Mouse (Mus musculus) right cerebral cortex, postnatal 14 days (tissue): ENCODE measurements around the gene Fga.
A peak's percentile ranks its signal among the peaks of the same experiment; 100 is the strongest.

Source experiments
- DNase-seq: peaks from one replicate; pipeline ENCODE4 v3.0.0; 2022

The Fga gene

DNA sequence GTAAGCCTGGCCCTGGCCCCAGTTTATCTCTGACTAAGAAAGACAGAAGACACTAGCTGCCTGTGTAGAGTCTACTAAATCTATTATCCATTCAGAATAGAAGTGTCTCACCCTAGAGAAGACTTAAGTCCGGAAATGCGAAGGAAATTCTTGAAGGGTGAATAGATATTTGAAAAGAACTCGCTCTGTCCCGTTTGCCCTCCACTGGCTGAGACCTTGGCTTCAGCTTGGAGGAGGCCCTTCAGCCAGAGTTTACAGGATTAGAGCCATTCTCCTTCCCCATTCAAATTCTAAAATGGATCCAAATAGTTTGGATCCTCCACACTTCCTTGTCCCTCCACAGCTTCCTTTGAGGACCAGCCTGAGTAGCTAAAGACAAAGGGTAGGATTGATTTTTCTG is 4.5 kb downstream of the Fga start:
- DNase-seq: no peak

DNA sequence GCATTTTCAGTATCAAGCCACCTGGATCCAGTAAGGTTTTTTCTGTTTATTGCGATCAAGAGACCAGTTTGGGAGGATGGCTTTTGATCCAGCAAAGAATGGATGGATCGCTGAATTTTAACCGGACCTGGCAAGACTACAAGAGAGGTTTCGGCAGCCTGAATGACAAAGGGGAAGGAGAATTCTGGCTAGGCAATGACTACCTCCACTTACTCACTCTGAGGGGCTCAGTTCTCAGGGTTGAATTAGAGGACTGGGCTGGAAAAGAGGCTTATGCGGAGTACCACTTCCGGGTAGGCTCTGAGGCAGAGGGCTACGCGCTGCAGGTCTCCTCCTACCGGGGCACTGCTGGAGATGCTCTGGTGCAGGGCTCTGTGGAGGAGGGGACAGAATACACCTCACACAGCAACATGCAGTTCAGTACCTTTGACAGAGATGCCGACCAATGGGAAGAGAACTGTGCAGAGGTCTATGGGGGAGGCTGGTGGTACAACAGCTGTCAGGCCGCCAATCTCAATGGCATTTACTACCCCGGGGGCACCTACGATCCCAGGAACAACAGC is 7.0 kb downstream of the Fga start:
- no peak for DNase-seq

DNA sequence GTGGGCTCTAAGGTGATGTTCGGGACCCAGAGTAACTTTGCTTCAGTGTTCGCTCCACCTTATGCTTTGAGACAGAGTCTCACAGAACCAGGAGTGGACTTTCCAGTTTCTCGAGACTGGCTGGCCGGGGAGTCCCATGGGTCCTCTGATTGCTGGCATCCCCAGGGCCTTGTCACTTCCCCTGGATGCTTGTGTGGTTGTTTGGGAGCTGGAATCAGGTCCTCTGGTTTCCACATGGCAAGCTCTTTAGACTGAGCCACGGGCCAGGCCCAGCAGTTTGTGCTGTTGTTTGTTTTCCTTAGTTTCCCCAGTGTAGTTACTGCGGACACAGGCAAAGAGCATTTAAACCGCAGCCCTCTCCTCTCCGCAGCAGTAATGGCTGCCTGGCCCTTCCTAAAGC is 7.9 kb downstream of the Fga start:
- no peak for DNase-seq

DNA sequence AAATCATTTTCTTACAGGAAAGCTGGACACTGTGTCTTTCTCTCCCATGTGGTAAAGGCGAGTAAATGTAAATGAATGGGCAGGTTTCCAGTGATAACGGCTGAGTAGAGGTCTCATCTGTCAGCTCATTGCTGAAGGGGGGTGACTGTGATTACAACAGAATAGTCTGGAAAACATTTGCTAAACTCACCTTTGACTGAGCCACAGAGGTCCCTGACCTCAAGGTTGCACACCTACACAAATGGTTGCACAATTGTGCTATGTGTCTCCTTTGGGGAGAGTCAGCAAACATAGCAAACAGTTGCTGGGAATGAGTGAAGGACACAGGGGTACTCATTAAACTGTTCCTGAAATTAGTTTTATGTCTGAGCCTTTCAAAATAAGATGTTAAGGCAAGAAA is 13.0 kb downstream of the Fga start:
- no peak for DNase-seq

DNA sequence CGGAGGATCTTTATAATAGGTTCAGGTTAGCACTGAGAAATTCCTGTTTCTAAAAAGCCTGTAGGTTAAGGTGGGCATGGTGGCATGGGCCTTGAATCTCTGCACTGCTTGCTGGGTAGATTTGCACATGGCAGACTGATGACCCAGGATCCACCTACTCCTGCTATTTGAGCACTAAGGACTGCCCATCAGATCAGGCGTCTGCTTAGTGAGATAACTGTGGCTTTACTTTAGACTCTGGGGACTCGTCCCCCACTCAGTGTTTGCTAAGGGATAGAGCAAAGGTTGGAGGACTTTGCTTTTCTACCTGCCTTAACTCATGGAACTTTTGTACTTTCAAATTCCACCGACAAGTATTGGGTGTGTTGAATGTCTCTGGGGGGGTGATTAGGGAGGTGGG is 13.8 kb downstream of the Fga start:
- no peak for DNase-seq

DNA sequence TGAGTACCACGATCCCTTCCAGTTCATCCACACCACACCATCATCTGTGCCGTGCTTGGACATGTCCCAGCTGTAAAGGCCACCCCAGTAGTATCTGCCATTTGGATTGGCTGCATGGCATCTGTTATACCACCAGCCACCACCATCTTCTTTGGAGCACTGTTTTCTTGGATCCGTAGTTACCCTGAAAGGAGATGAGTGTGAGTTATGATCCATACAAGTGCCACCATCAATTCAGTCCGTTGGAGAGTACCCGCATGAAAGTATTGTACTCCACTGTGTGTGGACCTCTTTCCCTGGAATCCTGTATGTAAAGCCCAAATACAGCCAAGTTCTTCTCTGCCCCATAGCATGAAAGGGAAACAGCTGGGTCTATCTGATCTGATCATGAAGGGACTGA is 16.6 kb downstream of the Fga start:
- no peak for DNase-seq

DNA sequence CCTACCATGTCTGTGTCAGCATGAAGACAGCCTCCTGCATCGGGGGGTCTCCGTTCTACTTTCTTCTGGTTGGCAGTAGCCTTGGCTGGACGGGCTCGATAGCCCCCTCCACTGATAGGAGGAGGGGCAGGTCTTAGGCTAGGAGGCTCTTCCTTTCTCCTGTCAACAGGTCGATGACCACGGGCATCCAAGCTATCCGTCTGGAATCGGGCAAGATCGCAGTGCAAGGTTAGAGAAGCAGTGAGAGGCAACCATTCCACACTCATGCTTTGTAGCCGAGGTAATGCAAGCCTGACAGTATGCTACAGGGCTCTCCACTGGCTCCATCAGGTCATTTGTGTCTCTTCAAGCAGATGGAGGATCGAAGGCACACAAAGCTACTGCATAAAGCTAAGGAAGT is 20.8 kb downstream of the Fga start:
- DNase-seq: no peak

DNA sequence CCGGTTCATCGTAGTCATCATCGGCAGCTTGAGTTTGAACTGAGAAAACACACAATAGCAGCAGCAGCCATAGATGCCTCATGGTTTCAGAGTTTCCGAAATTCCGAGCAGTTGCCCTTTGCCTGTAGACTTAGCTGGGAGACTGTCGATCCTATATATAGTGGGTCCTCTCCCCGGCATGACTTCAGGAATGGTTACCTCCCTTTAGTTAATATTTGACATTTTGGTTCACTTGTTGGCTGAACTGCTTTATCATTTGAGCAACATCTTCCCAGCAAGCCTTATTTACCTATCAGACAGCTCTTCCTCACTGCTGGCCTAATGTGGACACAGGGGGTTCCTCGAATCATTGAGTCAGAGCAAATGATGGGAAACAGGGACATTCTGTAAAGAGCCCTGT is 23.8 kb downstream of the Fga start, which contains the start of gene Fgb:
Fgb (minus strand) TSS at position 184 of the 400 bp plus-strand sequence.
- no peak for DNase-seq

DNA sequence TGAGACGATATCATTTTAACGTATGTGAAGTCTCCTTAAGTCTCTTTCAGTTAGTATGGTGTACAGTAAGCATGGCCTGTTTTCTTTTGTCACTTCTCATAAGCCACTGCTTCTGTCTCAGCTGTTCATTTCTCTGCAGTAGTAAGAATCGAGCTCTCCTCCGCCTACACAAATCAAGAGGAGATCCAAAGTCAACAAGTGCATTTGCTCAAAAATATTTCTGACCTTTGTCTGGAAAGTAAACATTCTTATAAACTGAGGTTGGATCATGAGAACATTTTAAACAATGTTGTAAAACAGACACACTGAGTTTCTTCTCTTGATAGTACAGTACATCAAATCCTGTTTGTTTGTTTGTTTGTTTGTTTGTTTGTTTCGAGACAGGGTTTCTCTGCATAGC is 24.8 kb downstream of the Fga start:
- DNase-seq: no peak

DNA sequence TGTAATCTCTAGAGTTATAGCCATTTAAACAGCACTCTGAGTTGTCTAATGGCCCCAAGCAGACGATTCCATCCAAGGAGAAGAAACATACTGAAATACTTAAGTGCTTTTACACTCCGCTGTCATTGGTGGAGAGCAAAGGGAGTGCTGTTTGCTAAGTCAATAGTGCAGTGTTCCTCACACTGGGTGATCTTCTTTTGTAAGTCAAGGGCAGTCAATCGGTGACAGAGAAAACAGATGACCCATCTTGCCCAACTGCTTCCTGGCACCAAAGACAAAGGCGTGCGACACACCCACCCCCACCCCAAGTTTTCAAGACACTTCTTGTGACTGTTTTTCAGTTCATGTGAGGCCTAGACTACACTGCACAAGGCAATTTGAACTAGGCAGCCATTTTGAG is 26.2 kb downstream of the Fga start:
- DNase-seq: no peak

DNA sequence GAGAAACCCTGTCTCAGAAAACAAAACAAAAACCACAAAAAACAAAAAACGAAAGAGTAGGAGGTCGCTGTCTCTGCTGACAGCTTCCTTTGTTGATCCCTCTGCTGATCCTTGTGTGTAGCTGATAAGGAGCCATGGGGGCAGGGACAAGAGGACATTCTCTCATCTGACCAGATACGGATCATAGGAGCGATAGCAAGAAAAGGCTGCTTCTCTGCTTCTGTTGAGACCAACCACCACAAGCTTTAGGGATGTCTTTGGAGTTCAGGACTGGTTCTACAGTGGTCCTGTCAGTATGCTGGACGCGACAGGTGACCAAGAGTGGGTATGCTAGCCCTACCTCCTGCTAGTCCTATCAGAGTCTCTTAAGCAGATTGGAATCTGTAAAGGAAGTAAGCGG is 27.2 kb downstream of the Fga start:
- DNase-seq: no peak

DNA sequence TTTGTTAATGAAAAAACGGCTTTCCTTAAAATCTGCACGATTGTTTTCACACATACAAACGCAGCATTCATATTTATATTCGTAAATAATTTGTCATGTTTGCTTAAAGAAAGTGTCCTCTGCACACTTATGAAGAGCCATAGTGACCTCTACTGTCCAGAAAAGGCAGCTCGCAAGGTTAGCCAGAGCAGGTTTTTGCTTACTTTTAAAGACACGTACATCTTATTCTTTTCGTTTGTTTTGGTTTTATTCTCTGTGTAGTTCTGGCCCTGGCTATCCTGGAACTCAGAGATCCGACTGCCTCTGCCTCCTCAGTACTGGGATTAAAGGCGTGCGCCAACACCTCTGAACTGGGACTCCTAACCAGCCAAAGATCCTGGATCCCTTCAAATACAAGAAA is 27.9 kb downstream of the Fga start:
- DNase-seq: peak; percentile 17

DNA sequence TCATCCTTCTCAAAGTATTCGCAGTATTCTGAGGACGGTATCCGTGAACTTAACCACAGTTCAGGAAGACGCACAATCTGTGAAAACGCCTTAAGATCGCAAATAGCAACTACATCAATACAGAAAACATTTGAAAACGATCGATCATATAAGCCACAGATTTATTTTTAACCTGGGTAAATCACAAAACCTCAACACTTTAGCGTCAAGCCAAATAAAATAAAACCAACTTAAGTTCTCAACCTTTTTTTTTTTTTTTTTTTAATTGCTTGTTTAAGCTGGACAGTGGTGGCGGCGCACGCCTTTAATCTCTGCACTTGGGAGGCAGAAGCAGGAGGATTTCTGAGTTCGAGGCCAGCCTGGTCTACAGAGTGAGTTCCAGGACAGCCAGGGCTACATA is 28.9 kb downstream of the Fga start:
- no peak for DNase-seq

DNA sequence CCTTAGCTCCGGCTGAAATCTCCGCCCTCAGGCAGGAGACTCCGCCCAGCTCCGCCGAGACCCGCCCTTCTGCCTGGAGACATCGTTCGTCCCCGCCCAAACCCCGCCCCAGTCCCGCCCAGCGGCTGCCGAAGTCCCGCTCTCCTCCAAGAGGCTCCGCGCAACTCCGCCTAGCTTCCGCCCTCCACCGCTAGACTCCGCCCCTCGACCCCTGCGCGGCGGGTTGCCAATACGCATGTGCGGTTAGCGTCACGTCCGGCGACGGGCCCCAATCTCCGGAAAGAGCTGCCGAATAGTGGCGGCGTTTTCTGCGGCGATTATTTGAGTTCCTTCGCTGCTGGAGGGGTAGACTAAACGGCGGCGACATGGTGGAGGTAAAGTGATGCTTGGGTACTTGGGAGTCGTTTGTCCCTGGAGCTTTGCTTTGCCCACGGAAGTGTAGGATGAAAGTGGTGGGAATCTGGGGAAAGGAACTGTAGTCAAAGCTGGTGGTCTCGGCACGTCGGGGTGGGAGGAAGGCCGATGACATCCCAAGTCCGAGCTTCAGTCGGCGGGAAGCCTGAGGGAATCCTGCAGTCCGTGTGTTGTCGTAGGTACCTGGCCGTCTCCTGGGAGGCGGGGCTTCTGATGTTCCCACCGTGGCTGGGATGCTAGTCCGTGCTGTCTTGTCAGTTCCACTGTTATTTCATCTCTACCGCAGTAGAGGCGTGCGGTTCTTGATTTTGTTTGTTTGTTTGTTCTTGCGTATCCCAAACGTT is 29.6 kb downstream of the Fga start, which contains the start of gene Plrg1:
Plrg1 (plus strand) TSS at position 242 of the 758 bp plus-strand sequence.
- peak; percentile 100 for DNase-seq

DNA sequence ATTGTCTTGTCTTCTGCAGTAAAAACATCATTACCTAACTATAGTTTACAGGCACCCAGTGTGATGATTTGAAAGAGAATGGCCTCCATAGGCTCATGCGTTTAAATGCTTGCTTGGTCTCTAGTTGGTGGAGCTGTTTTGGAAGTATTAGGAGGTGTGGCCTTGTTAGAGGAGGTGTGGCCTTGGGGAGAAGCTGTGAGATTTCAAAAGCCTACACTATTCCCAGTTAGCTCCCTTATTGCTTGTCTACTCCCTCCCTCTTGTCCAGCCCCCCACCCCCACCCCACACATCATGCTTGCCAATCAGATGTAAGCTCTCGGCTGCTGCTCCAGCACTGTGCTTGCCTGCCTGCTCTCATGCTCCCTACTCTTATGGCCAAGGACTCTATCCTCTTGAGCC is 31.2 kb downstream of the Fga start:
- no peak for DNase-seq

DNA sequence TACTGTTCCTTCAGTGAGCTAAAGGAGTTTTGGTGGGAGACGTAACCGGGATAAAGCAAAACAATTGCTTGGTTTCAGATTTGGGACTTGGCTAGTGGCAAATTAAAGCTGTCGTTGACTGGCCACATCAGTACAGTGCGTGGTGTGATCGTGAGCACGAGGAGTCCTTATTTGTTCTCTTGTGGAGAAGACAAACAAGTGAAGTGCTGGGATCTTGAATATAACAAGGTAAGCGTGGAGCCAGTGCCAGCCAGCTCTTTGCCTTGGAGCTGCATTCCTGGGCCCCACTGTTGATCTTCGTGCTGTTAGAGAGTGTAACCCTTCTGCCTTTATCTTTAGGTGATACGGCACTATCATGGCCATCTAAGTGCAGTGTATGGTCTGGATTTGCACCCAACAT is 42.0 kb downstream of the Fga start:
- no peak for DNase-seq

DNA sequence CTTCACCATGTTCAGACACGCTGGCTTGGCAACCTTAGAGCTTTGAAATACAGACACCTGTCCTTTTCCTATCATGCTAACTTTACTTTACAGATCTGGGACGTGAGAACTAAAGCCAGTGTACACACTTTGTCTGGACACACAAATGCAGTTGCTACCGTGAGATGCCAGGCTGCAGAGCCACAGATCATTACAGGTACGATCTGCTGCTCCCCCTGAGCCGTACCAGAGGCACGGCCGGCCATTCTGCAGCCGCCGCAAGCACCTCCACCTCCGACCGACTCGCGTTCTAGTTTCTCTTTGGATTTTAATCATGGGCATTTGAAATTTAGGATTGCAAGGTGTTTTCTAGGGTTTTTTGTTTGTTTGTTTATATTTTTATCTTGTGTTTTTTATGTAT is 43.0 kb downstream of the Fga start:
- DNase-seq: no peak

DNA sequence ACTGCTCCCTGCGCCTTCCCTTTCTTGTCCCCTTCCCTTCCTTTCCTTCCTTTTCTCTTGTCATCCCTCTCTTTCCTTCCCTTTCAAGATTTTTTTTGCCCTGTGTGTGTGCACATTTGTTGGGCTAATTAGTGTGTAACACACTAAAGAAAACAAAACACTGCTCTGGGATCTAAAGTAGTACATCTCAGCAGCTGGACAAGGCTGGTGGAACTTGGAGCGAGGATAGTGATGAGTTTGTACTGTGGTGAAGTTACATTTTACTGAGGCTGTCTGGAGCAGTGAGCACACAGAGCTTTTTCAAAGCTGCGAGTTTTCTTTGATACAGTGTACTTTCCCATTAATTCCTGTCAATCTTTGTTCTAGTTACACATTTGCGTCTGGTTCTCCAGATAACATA is 44.4 kb downstream of the Fga start:
- no peak for DNase-seq

DNA sequence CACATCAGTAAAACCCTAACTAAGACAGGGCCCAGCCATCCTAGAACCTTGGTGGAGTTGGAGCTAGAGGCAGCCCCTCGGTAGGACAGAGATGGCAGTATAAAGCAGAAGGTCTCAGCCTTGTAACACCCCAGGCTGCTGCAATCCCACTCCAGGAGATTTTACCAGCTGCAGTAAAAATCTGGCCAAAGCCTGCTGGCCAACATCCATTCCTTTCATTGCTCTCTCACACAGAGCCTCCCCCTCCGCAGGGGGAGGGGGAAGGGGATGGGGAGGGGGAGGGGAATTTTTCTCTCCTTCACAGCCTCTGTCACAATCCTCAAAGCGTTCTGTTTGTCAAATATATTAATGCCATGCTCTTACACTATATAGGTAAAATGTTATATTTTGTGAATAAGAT is 50.7 kb downstream of the Fga start:
- no peak for DNase-seq

DNA sequence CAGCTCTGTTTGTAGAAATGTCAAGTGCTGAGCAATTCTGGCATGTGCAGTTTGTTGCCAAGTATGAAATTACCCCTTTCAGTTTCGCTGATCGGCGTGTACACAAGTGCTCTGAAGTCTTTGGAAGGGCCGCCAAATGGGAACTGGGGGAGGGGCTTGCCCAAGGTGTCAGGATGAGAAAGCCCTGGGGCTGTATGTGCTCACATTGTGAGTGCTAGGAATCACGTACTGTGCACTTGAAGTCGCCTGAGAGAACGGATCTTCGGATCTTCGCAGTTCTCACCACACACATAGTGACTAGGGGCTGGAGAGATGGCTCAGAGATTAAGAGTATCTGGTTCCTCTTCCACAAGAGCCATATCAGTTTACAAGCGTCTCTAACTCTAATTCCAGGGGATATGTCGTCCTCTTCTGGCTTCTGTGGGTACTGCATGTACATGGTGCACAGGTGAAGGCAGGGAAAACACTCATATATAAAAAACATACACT is 54.7 kb downstream of the Fga start:
- DNase-seq: peak; percentile 24
